Mouse (Mus musculus) E14TG2a.4 (cell line): ENCODE measurements around the gene Hist1h4b.

Experiments
- CTCF ChIP-seq: conservative IDR thresholded peaks from 2 replicates; pipeline ENCODE4 v1.5.1; 2014; ENCODE audit warnings: low read length
- NANOG ChIP-seq: IDR thresholded peaks from 2 replicates; pipeline ENCODE4 v1.6.1; 2014; ENCODE audit warnings: borderline replicate concordance, low read length, mixed read lengths
- POU5F1 ChIP-seq: IDR thresholded peaks from 2 replicates; pipeline ENCODE4 v1.6.1; 2014; ENCODE audit warnings: low read length, borderline replicate concordance

- TF ChIP-seq CTCF (no peak), POU5F1 (no peak), NANOG (no peak)
Measured at GRCm38 (mm10) chr13:23708041-23708440, 48.8 kb upstream of the Hist1h4b start.
